Mouse (Mus musculus) CD4-positive, CD25-positive, alpha-beta regulatory T cell, adult 4 months (primary cell): ENCODE measurements around the gene Ptpn18. TPM values are rescaled to one million over a fixed set of nuclear protein-coding genes. Genes with fewer than 3 reads are reported as not detected.
"Not testable (repeated sequence)": the region's sequence is repeated elsewhere in the genome, so short reads cannot be mapped to it uniquely, and the experiment has no call there.

Source experiments
- ATAC-seq: one replicate; pipeline ENCODE4 v1.8.0; 2017
- polyA plus RNA-seq, 2 experiments: library from polyadenylated mRNA; unstranded; fragments of 100-300 nt; shearing (Covaris generic); gene quantifications; one replicate each; pipeline ENCODE4 v1.2.1; 2017

Ptpn18 gene
- polyA plus RNA-seq, 2 experiments from 2014 or later, result 127 to 195 TPM

DNA sequence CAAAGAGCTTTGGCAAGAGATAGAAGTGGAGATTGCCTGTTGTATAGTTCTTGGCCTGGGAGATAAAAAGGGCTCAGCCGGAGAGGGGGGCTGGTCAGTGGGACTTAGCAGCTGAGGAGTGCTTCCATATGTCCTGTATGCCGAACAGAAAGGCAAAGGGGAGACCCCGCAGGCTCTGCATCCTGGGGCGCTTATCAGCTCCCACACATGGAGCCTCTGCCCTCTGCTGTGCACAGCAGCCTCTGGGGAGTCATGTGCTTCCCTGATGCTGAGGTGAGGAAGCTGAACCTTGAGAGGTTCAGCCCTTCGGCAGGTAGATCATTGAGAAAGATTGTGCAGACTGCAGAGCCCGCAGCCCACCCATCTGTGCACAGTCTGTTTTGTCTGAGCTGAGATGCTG, 57.7 kb downstream of the Ptpn18 start:
- not testable (repeated sequence) for ATAC-seq

- not testable (repeated sequence) for ATAC-seq
Measured at GRCm38 (mm10) chr1:34517797-34518196, 58.2 kb downstream of the Ptpn18 start.

DNA sequence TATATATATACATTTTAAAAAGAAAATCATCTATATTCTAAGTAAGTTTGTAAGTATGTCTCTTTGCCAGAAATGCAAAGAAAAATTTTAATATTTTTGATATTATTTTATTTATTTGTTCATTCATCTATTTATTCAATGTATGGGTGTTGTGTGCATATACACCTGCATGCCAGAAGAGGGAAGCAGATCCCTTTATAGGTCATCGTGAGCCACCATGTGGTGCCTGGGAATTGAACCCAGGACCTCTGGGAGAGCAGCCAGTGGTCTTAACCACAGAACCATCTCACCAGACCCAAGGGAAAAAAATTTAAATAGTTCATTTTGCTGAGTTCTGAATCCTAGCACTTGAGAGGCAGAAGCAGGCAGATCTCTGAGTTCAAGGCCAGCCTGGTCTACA, 58.7 kb downstream of the Ptpn18 start:
- ATAC-seq, result no peak

DNA sequence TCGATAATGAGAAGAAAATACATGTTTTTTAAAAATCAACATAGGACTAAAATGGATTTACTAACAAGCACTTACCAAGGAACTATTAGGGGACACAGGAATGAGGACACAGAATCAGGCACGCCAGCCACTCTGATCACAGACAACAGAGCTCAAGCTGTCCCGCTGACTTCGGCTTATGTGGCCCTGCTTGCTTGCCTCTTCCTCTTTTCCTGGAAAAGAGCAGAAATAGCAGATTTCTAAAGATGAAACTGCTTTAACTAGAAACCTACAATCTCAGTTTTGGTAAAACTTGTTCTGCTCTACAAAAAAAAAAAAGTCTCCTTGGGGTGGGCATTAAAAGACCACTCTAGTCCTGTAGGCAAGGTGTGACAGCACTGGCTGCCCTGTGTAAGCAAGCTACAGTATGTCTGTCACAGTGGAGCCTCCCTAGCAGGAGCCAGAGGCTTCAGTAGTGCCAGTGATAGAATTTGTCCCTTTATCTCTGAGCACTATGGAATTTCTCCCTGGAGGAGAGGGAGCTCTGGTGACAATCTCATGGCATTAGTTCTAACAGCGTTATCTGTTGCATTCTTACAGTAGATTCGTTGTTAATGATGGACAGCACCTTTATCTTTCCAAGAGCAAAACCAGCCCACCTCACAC, 62.8 kb downstream of the Ptpn18 start:
- ATAC-seq, result no peak

DNA sequence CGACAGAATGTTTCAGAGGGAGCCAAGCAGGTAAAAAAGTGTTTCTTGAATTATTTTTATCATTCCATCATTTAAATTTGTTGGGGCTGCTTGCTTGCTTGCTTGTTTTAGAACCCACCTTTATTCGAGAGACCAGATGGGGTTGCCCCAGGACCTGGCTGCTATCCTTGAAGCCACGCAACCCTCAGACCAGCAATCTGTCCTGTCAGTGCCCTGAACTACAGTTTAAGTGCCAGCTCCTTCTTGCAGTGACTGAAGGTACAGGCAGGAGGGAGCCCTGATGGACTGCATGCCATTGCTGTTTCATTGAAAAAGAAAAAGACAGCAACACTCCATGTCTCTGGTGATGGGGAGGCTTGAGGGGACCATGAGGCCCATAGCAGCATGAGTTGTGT, 63.3 kb downstream of the Ptpn18 start:
- no peak for ATAC-seq

GRCm38 (mm10) chr1:34523647-34524046, 64.1 kb downstream of the Ptpn18 start:
- no peak for ATAC-seq

Other genes with a start within 250 kb of the Ptpn18 start
- gene Ccdc115, start 20.1 kb upstream of the Ptpn18 start, polyA plus RNA-seq, result 10 to 100 TPM; 37.2 to 56.6 TPM
- 100 to 1,000 TPM; 140 to 143 TPM for gene Imp4, start 19.9 kb upstream of the Ptpn18 start, polyA plus RNA-seq
- not detected for gene Prss39, start 38.6 kb downstream of the Ptpn18 start, polyA plus RNA-seq
- under 1 TPM in 1 of 2 experiments, not detected in 1; 0.31 TPM for gene Cfc1, start 75.9 kb downstream of the Ptpn18 start, polyA plus RNA-seq
- gene Prss40, start 101.2 kb downstream of the Ptpn18 start, polyA plus RNA-seq, result not detected
- not detected for gene Amer3, start 119.9 kb downstream of the Ptpn18 start, polyA plus RNA-seq